Mouse (Mus musculus) thymus, postnatal 10 days (tissue): ENCODE measurements around the gene Cep250.

ENCODE experiments used
- DNase-seq, 2 experiments: peaks; one replicate each; pipeline ENCODE4 v3.0.0; 2021; ENCODE audit warnings: low spot score in 2 of 2

Cep250 gene

GRCm38 (mm10) chr2:155962991-155963390 lies 6.7 kb downstream of the Cep250 start:
- DNase-seq, result peak in 1 of 2 experiments; percentile 40

GRCm38 (mm10) chr2:155973348-155973747 lies 17.1 kb downstream of the Cep250 start:
- no peak for DNase-seq

- peak; percentile 75 to 79 for DNase-seq
Observed at GRCm38 (mm10) chr2:155974087-155974731, 18.0 kb downstream of the Cep250 start.

DNA sequence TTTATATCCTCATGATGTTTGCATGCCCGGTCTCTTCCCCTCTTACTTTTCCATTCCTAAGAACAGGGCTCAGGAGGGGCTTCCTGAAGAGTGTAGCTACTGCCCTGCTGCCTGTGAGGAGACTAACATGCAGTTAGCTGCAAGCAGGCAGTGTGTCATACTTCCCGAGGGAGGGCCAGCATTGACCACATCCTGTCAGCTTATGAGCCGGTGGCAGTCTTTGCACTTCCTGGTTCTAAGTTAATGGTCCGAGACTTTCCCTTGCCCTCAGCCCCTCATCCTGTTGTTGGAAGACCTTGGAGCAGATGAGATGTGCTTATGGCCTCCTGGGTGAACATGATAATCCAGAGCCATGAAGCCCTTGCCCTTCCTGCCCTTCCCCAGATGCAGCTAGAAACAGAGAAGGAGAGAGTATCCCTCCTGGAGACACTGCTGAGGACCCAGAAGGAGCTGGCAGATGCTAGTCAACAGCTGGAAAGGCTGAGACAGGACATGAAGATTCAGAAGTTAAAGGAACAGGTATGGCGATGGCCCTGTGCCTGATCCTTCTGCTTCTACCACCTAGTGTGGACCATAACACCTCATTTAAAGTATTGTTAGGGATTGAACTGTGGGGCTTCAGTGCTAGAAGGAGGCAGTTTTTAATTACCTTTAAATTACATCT lies 23.2 kb downstream of the Cep250 start:
- peak; percentile 49 to 60 for DNase-seq

GRCm38 (mm10) chr2:155985776-155986175 lies 29.5 kb downstream of the Cep250 start:
- DNase-seq, result peak; percentile 75 to 80

DNA sequence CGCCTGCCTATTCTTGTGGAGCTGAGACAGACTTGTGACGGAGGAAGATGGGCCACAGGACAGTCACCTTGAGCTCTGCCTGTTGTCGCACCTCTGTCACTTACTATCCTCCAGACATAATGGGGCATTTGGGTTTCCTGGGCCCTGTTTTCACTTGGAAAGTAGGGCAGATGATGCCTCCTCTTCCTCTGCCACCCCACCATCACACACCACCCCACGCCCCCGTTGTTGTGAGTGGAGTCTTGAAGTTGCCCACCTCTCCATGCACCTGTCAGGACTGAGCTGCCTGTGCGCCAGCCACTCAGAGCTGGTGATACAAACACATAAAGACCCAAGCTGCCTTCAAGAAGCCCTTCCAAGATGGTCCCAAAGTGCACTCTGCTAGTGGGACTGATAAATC lies 30.9 kb downstream of the Cep250 start:
- peak; percentile 41 to 60 for DNase-seq

GRCm38 (mm10) chr2:155989085-155989484 lies 32.8 kb downstream of the Cep250 start:
- DNase-seq, result no peak

GRCm38 (mm10) chr2:155991151-155991550 lies 34.9 kb downstream of the Cep250 start:
- DNase-seq, result no peak

GRCm38 (mm10) chr2:155991863-155992321 lies 35.6 kb downstream of the Cep250 start:
- DNase-seq, result no peak

DNA sequence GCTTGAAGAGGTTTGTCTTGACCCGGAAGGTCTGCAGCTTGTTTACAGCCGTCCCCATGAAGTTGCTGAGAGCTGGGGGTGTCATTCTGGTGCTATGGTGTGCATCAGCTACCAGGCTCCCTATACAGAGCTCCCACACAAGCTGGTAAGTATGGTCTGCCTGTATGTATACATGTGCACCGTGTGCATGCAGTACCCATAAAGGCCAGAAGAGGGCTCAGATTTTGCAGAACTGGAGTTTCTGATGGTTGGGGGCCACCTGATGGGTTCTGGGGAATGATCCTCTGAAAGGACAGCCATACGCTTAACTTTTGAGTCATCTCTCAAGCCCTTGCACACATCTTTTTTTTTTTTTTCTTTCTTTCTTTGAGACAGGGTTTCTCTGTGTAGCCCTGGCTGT lies 49.1 kb downstream of the Cep250 start:
- DNase-seq, result peak in 1 of 2 experiments; percentile 38

GRCm38 (mm10) chr2:156007888-156008532 lies 51.8 kb downstream of the Cep250 start, which contains the start of the genes 6430550D23Rik and Ergic3:
Gene 6430550D23Rik (minus strand): TSS chr2:156007977.
Gene Ergic3 (plus strand): TSS chr2:156008045.
- DNase-seq, result peak; percentile 98 to 99

GRCm38 (mm10) chr2:156018106-156018505 lies 61.8 kb downstream of the Cep250 start:
- no peak for DNase-seq

DNA sequence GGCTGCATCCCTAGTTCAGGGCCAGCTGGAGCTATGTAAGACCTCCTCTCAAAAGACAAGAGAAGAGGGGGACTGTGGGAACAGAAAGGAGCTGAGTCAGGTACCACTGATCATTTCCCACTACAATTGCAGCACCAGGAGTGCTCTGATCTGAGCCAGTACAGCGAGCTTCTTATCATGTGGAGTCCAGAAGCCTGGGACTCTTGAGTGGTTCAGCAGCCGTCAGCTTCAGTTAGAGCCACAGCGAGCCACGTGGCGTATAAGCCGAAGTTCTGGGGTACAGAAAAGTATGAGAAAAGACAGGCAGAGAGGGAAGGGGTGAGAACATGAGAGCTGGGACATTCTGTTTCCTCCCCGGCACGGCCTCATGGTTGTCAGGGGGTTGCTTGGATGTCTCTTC lies 65.0 kb downstream of the Cep250 start:
- DNase-seq, result no peak

DNA sequence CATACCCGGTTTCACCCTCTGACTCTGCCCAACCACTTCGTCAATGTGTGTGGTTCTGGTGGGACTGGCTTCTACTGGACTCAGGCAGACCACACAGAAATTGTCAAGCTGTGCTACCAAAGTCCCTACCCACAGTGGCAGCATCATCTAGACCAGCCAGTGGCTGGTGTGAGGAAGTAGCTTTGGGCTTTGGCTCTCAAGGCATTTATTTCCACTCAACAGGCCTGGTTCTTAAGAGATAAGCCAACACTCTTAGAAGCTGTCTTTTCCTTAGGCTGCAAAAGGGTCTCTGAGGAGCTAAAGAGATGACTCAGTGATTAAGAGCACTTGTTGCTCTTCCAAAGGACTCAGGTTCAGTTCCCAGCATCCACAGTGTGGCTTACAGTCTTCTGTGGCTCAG lies 65.5 kb downstream of the Cep250 start:
- no peak for DNase-seq

DNA sequence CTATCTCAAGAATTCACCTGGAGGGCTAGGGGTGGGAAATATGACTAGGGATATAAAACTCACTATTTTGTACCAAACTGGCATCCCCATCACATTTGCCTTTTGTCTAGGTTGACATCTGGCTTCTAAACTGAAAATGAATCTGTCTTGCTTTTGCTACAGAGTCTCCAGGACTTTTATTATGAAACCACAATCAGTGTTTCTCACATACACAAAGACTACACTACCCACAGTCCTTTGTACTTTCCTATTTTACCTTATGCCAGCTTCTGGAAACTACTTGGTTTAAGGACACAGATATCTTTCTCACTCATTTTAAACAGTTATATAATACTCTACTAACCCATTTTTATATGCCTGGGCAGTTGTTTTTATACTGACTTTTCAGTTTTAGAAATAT lies 69.2 kb downstream of the Cep250 start:
- no peak for DNase-seq

DNA sequence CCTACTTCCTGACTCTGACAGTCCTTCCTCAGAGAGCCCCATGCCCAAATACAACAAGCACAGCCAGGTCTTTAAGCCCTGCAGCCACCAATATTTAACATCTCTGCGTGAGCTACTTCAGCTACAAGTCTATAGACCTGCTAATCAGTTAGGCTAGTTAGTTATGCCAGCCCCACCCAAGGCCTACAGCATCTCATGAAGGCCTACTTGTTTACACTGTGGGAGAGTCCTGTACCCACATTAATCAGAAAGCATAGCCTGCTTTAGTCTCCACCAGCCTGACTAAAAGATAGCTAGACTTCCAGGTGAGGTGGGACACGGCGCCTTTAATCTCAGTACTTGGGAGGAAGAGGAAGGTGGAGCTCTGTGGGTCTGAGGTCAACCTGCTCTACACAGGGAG lies 83.1 kb downstream of the Cep250 start:
- no peak for DNase-seq

DNA sequence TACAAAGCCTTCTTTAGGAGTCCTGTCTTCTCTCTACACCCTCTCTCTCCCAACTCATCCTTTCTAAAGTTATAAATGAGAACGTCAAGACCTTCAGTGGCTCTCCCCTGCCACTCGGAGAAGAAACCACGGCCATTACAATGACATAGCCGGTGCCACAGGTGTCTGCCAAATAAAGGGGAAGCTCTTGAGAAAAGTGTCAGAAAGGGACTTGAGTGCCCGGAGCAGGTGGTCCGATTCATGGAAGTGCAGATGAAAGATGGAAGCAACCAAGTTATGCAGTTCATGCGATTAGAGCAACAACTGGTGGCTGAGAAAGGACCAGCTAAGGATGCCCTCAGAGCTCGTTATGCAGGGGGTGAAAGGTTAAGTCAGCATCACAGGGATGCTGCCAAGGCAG lies 86.6 kb downstream of the Cep250 start:
- no peak for DNase-seq

DNA sequence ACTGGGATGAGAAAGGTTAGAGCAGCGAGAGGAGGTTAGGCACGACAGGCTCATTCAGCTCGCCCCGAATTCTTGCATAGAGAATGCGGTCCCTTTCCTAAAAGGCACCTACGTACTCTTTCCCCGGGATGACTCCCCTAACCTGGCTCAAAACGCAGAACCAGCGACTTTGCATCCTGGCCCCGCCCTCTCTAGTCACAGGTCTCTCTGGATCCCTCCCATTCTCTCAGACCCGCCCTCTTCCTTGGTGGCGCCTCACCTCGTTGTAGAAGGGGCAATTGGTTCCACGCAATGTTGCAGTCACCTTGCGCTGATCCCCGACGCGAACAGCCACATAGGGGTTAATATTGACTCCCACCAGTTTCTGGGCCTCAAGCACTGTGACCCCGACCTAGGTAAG lies 91.7 kb downstream of the Cep250 start:
- DNase-seq, result peak in 1 of 2 experiments; percentile 34
